Mouse (Mus musculus): ENCODE measurements around the gene Fhod1. TPM values are rescaled to one million over a fixed set of nuclear protein-coding genes. Genes with fewer than 3 reads are reported as not detected.
A peak's percentile ranks its signal among the peaks of the same experiment; 100 is the strongest.

Fhod1 gene
- total RNA-seq, 1 experiment from 2014 or later, result 18.4 TPM

GRCm38 (mm10) chr8:105317941-105318340 is 29.8 kb downstream of the Fhod1 start:
- no peak for DNase-seq

- no peak for DNase-seq
Measured at GRCm38 (mm10) chr8:105315073-105315769, 32.5 kb downstream of the Fhod1 start.

- DNase-seq, result no peak
Measured at GRCm38 (mm10) chr8:105313622-105314402, 33.9 kb downstream of the Fhod1 start.

GRCm38 (mm10) chr8:105312891-105313481 is 34.8 kb downstream of the Fhod1 start:
- DNase-seq, result no peak

- no peak for DNase-seq
Measured at GRCm38 (mm10) chr8:105311718-105312117, 36.0 kb downstream of the Fhod1 start.

GRCm38 (mm10) chr8:105310118-105310517 is 37.6 kb downstream of the Fhod1 start:
- DNase-seq, result no peak

- DNase-seq, result no peak
Measured at GRCm38 (mm10) chr8:105309142-105309847, 38.5 kb downstream of the Fhod1 start.

- no peak for DNase-seq
Measured at GRCm38 (mm10) chr8:105308428-105308827, 39.3 kb downstream of the Fhod1 start.

- no peak for DNase-seq
Measured at GRCm38 (mm10) chr8:105307670-105308069, 40.1 kb downstream of the Fhod1 start.

- DNase-seq, result no peak
Measured at GRCm38 (mm10) chr8:105306146-105306691, 41.5 kb downstream of the Fhod1 start.

- DNase-seq, result peak; percentile 69
Measured at GRCm38 (mm10) chr8:105305211-105306145, 42.3 kb downstream of the Fhod1 start, which contains the start of gene Elmo3. Elmo3 (plus strand) TSS chr8:105305601.

- DNase-seq, result no peak
Measured at GRCm38 (mm10) chr8:105304325-105305210, 43.2 kb downstream of the Fhod1 start.

GRCm38 (mm10) chr8:105303874-105304273 is 43.9 kb downstream of the Fhod1 start:
- DNase-seq, result no peak

GRCm38 (mm10) chr8:105303396-105303795 is 44.4 kb downstream of the Fhod1 start:
- no peak for DNase-seq

GRCm38 (mm10) chr8:105299962-105300361 is 47.8 kb downstream of the Fhod1 start:
- no peak for DNase-seq

GRCm38 (mm10) chr8:105298351-105299252 is 49.2 kb downstream of the Fhod1 start:
- DNase-seq, result no peak

- DNase-seq, result peak; percentile 94
Measured at GRCm38 (mm10) chr8:105297511-105298192, 50.1 kb downstream of the Fhod1 start, which contains the start of gene E2f4. E2f4 (plus strand) TSS chr8:105297663.
